Mouse (Mus musculus) C2C12 (cell line): ENCODE results near the gene Gm4894.

Experiments
- CTCF ChIP-seq: IDR thresholded peaks from one replicate; pipeline ENCODE4 v1.5.1; 2011; ENCODE audit not compliant: control insufficient read depth, insufficient read depth, insufficient read length
- FOSL1 ChIP-seq: IDR thresholded peaks from one replicate; pipeline ENCODE4 v1.8.0; 2011; ENCODE audit warnings: mild to moderate bottlenecking, low read length; ENCODE audit not compliant: poor library complexity, insufficient read depth, severe bottlenecking
- MYOD1 ChIP-seq: IDR thresholded peaks from one replicate; pipeline ENCODE4 v1.6.1; 2011; ENCODE audit warnings: low read depth; ENCODE audit not compliant: control insufficient read depth, insufficient read length
- MYOG ChIP-seq: IDR thresholded peaks from one replicate; pipeline ENCODE4 v1.6.1; 2011; ENCODE audit not compliant: control insufficient read depth, insufficient read length; ENCODE audit errors: extremely low read depth
- USF1 ChIP-seq: IDR thresholded peaks from one replicate; pipeline ENCODE4 v1.6.1; 2011; ENCODE audit warnings: low read depth, mild to moderate bottlenecking, control low read depth, moderate library complexity

- TF ChIP-seq FOSL1 (no peak), CTCF (no peak), MYOD1 (no peak), MYOG (no peak), USF1 (no peak)
Observed at GRCm38 (mm10) chr9:49224488-49224887, 25.8 kb upstream of the Gm4894 start.
